Mouse (Mus musculus): ENCODE measurements around the gene Tnip1. TPM values are rescaled to one million over a fixed set of nuclear protein-coding genes. Genes with fewer than 3 reads are reported as not detected.

Tnip1 gene
- total and polyA plus RNA-seq, 3 experiments = 9.6 to 31.9 (median 17.3) TPM

DNA sequence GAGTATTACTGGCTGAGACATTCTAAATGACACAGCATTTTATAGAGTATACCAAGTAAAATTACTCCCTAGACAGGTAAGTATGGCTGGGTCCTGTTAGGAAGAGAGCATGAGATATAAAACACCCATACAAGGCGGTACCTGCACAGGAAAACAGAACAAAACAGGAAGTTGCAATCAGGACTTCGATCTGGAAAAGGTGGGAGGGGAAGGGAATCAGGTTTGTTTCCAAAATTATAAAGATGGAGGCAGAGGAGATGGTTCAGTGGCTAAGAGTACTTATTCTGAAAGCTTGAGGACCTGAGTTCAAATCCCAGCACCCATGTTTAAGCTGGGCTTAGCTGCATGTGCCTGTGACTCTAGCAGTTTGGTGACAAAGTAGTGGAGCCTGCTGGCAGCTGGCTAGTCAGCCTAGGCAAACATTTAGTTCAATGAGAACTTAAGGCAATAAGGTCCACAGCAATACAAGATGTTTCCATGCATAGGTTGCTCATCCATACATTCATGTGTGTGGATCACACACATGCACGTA is 94.7 kb downstream of the Tnip1 start:
- Histone ChIP-seq H3K9me3 (replicated peaks) (no peaks in the 10 kb centered on the region), H3K4me1 (ENCODE audit: insufficient read depth, low read depth, low read length) (peaks cover 44% of the 10 kb centered on the region), H3K27me3 (ENCODE audit: insufficient read depth, low read length) (no peaks in the 10 kb centered on the region), H3K36me3 (replicated peaks) (peaks cover 49% of the 10 kb centered on the region), H3K4me3 (ENCODE audit: low read depth, low read length) (peak overlapping the region; percentile 13; the same call in 1 of the 2 replicates)
- TF ChIP-seq TAL1 (conservative IDR thresholded peaks at IDR 0.05; ENCODE audit: low read depth, low read length) (no peak), POLR2AphosphoS5 (IDR thresholded peaks at IDR 0.05; ENCODE audit: insufficient replicate concordance, low read depth, low read length) (no peak), CTCF (IDR thresholded peaks at IDR 0.05; ENCODE audit: low read depth, low read length) (no peak), GATA2 (IDR thresholded peaks at IDR 0.05; ENCODE audit: borderline replicate concordance, low read depth, low read length) (no peak), GATA1 (IDR thresholded peaks at IDR 0.05; ENCODE audit: borderline replicate concordance, low read length) (no peak)
- DNase-seq (ENCODE audit: low spot score) = no peak
- no peak for ATAC-seq (ENCODE audit: extremely low read depth, insufficient number of reproducible peaks, low FRiP score, poor library complexity, severe bottlenecking)

DNA sequence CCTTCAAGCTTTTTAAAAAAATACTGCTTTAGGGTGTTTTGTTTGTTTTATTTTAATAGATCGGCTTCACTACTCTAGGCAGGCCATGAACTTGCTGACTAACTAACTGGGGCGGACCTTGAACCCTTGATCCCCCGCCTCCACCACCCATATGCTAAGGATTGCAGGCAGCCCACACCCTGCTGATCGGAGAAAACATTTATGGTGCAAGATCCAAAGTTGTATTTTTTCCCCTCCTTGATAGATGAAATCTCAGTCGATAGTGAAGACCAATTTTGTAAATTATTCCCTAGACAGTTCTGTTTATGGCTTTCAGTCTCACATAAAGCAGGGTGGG is 95.7 kb downstream of the Tnip1 start:
- H3K4me1 ChIP-seq (ENCODE audit: insufficient read depth, low read depth, low read length) = peaks cover 48% of the 10 kb centered on the region
- DNase-seq (ENCODE audit: low spot score) (no peak), ATAC-seq (ENCODE audit: extremely low read depth, insufficient number of reproducible peaks, low FRiP score, poor library complexity, severe bottlenecking) (no peak; the same call in 1 of the 2 replicates)
- H3K36me3 ChIP-seq (replicated peaks) = peaks cover 39% of the 10 kb centered on the region
- TF ChIP-seq POLR2AphosphoS5 (IDR thresholded peaks at IDR 0.05; ENCODE audit: insufficient replicate concordance, low read depth, low read length) = no peak
- TF ChIP-seq TAL1 (conservative IDR thresholded peaks at IDR 0.05; ENCODE audit: low read depth, low read length) = no peak
- TF ChIP-seq CTCF (IDR thresholded peaks at IDR 0.05; ENCODE audit: low read depth, low read length) = no peak
- TF ChIP-seq GATA2 (IDR thresholded peaks at IDR 0.05; ENCODE audit: borderline replicate concordance, low read depth, low read length) = no peak
- no peak for TF ChIP-seq GATA1 (IDR thresholded peaks at IDR 0.05; ENCODE audit: borderline replicate concordance, low read length)
- no peaks in the 10 kb centered on the region for H3K9me3 ChIP-seq (replicated peaks)
- no peaks in the 10 kb centered on the region for H3K27me3 ChIP-seq (ENCODE audit: insufficient read depth, low read length)
- peak overlapping the region; percentile 99 for H3K4me3 ChIP-seq (ENCODE audit: low read depth, low read length)

DNA sequence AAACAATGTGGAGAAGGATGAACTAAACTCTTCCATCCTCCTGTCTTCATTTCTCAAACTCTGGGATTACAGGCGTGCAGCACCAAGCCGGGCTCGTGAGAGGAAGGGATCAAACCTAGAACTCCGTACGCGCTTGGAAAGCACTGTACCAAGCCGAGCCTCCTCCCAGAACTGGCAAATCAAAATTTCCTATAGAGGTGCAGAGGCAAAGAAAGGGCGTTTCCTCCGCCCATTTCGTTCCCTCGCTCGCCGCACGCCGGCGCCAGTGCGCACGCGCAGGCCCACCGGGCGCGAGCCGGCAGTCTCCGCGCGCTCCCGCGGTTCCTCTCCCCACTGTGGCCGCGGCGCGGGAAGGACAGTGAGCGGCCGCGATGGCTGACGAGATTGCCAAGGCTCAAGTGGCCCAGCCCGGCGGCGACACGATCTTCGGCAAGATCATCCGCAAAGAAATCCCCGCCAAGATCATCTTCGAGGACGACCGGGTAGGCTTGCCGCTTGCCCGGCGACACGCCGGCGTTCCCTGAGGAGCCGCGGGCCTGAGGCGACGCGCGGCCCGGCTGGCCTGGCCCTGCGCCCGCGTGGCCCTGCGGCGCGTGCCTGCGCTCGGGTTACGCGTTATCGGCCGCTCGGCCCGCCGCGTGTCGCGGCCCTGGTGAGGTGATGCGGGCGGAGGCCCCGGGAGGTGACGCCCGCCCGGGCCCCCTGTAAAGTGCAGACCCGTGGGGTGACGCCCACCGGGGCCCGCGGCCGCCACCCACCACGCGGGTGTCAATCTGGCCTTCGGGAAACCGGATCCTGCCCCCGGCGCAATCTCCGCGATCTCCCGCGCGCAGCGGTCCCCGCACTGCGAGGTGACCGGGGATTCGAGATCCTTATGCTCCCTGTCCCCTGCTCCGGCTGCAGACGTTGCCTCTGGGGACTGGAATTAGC is 96.3 kb downstream of the Tnip1 start, which contains the start of gene Hint1:
TSS of gene Hint1 (plus strand) at position 265 of the 930 bp plus-strand sequence.
- Histone ChIP-seq H3K36me3 (replicated peaks) (peaks cover 33% of the 10 kb centered on the region), H3K27me3 (ENCODE audit: insufficient read depth, low read length) (no peaks in the 10 kb centered on the region), H3K4me3 (ENCODE audit: low read depth, low read length) (peak within 1 kb of the TSS; percentile 99), H3K9me3 (replicated peaks) (no peaks in the 10 kb centered on the region), H3K4me1 (ENCODE audit: insufficient read depth, low read depth, low read length) (peaks cover 52% of the 10 kb centered on the region)
- peak; percentile 88 for DNase-seq (ENCODE audit: low spot score)
- TF ChIP-seq GATA2 (IDR thresholded peaks at IDR 0.05; ENCODE audit: borderline replicate concordance, low read depth, low read length) (peak; percentile 96; the same call in 1 of the 2 replicates), CTCF (IDR thresholded peaks at IDR 0.05; ENCODE audit: low read depth, low read length) (no peak)
- peak; percentile 48; the same call in 1 of the 2 replicates for ATAC-seq (ENCODE audit: extremely low read depth, insufficient number of reproducible peaks, low FRiP score, poor library complexity, severe bottlenecking)

DNA sequence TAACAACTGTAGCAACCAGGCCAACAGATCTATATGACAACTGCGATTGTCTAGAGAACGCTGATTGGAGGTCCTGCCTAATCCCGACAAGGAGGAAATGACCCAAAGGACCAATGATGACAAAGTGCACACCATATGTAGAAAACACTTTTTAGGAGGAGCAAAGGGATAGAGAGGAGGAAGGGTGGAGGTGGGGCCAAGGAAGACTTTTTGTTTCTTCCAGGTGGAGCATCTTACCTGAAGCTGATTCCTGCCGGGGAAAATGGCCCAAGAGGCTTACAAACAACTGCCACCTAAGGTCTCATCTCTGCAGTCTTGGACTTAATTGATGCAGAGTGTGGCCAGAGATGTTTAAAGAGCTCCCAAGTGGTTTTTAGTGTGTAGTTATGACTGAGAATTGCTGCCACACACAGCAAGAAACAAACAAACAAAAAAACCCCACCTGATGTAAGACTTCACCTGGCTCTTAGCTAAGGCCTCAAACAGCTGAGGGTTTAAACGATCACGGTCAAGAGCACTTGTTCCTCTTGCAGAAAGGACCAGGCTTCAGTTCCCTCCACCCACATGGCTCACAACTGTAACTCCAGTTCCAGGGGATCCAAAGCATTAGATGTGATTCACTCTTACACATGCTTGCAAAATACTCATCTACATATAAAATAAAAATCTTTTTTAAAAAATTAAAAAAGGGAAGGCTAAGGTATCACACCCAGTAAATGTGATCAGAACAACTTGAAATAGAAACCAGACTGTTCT is 97.2 kb downstream of the Tnip1 start:
- no peaks in the 10 kb centered on the region for H3K9me3 ChIP-seq (replicated peaks)
- no peak for DNase-seq (ENCODE audit: low spot score)
- H3K36me3 ChIP-seq (replicated peaks) = peaks cover 24% of the 10 kb centered on the region
- H3K27me3 ChIP-seq (ENCODE audit: insufficient read depth, low read length) = no peaks in the 10 kb centered on the region
- TF ChIP-seq GATA1 (IDR thresholded peaks at IDR 0.05; ENCODE audit: borderline replicate concordance, low read length) (no peak), GATA2 (IDR thresholded peaks at IDR 0.05; ENCODE audit: borderline replicate concordance, low read depth, low read length) (no peak), TAL1 (conservative IDR thresholded peaks at IDR 0.05; ENCODE audit: low read depth, low read length) (no peak), POLR2AphosphoS5 (IDR thresholded peaks at IDR 0.05; ENCODE audit: insufficient replicate concordance, low read depth, low read length) (no peak), CTCF (IDR thresholded peaks at IDR 0.05; ENCODE audit: low read depth, low read length) (no peak)
- H3K4me3 ChIP-seq (ENCODE audit: low read depth, low read length) = peak overlapping the region; percentile 99
- no peak for ATAC-seq (ENCODE audit: extremely low read depth, insufficient number of reproducible peaks, low FRiP score, poor library complexity, severe bottlenecking)
- H3K4me1 ChIP-seq (ENCODE audit: insufficient read depth, low read depth, low read length) = peaks cover 54% of the 10 kb centered on the region

DNA sequence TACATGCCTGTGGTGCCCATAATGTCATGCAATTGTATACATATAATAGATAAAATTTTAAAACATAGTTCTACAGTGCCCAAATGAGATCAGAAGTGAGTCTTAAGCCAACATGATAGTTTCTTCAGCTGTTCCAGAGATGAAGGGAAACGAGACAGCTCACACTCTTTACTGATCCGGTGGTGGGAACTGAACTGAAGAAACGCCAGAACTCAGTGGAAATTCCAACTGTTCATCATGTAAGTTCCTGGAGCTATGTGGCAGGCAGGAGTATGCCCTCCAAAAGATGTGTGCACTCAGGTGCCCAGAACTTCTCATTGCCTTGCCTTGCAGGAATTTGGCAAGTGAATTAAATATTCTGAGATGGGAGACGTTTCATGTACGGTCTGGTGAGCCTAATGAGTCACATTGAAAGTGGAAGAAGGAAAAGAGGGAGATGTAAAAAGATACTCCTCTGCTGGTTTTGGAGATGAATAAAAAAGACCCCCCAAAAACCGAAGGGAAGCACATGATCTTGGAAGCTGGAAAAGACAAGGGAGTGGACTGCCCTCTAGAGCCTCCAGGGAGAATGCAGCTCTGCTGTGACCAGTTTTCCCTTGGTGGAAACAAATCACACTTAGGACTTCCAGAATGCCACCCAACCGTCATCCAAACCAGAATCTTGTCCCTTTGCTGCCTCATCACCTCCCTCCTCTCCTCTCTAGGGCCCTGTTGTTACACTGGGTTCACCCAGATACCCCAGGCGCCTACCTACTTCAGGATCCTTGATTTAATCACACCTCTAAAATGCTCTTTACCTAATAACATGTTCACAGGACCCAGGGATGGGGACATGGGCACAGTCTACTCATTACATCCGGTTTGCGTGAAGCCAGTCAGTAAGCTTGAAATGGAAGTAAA is 99.8 kb downstream of the Tnip1 start:
- DNase-seq (ENCODE audit: low spot score) (no peak), ATAC-seq (ENCODE audit: extremely low read depth, insufficient number of reproducible peaks, low FRiP score, poor library complexity, severe bottlenecking) (no peak)
- peaks cover 49% of the 10 kb centered on the region for H3K4me1 ChIP-seq (ENCODE audit: insufficient read depth, low read depth, low read length)
- TF ChIP-seq POLR2AphosphoS5 (IDR thresholded peaks at IDR 0.05; ENCODE audit: insufficient replicate concordance, low read depth, low read length) (no peak), CTCF (IDR thresholded peaks at IDR 0.05; ENCODE audit: low read depth, low read length) (peak; percentile 68; the same call in 1 of the 2 replicates)
- peaks cover under 1% of the 10 kb centered on the region for H3K36me3 ChIP-seq (replicated peaks)
- H3K27me3 ChIP-seq (ENCODE audit: insufficient read depth, low read length) = no peaks in the 10 kb centered on the region
- H3K4me3 ChIP-seq (ENCODE audit: low read depth, low read length) = no peak overlapping the region
- no peaks in the 10 kb centered on the region for H3K9me3 ChIP-seq (replicated peaks)

All from G1E (cell line).